Mouse (Mus musculus) liver, adult 2 months (tissue): ENCODE measurements around the gene Slc6a5.

Experiments
- CTCF ChIP-seq: fragments of 200-500 bp; IDR thresholded peaks from 2 replicates; pipeline ENCODE4 v1.5.1; 2011; ENCODE audit warnings: low read depth, low read length, control low read depth
- POLR2A ChIP-seq: fragments of 200-500 bp; IDR thresholded peaks from 2 replicates; pipeline ENCODE4 v1.6.1; 2011; ENCODE audit warnings: low read length, control low read depth; ENCODE audit not compliant: insufficient read depth; ENCODE audit errors: extremely low read depth

DNA sequence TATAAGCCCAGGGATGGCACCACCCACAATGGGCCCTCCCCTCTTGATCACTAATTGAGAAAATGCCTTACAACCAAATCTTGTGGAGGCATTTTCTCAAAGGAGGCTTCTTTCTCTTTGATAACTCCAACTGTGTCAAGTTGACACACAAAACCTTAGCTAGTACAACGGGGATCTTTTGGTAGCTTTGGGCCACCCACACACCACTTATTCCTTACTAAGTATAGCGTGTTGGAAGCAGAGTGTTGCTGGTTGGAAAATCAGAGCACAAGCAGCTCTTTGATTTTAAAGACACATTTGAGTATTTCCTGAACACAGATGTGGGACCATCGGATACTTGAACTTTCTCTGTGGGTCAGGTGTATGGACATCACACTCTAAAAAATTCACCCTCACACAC, 26.9 kb downstream of the Slc6a5 start:
- TF ChIP-seq POLR2A (no peak), CTCF (no peak)
